Mouse (Mus musculus): ENCODE results near the gene Cd19.
A peak's percentile ranks its signal among the peaks of the same experiment; 100 is the strongest.

The Cd19 gene

GRCm38 (mm10) chr7:126377278-126378158 lies 37.2 kb downstream of the Cd19 start, which contains the start of gene Spns1:
TSS of gene Spns1 (minus strand) at chr7:126377450.
- DNase-seq: peak; percentile 91 to 95

DNA sequence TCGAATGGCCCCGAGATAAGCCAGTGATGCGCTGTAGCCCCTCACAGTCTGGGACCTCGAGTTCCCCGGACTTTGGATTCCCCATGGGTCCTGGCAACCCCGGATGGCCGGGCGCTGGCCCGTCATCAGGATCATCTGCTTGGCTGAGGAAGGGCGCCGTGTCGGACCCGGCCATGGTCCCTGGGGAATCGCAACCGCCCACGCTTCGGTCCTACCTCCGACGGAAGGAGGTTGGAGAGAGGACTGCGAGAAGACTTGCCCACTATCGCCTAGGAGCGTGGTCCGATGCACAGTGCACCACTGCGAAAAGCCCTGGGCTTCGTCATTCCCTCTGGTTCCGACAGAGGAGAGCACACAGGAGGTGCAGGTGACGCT lies 37.8 kb downstream of the Cd19 start:
- no peak for DNase-seq

- DNase-seq: no peak
Measured at GRCm38 (mm10) chr7:126375012-126375411, 39.7 kb downstream of the Cd19 start.

DNA sequence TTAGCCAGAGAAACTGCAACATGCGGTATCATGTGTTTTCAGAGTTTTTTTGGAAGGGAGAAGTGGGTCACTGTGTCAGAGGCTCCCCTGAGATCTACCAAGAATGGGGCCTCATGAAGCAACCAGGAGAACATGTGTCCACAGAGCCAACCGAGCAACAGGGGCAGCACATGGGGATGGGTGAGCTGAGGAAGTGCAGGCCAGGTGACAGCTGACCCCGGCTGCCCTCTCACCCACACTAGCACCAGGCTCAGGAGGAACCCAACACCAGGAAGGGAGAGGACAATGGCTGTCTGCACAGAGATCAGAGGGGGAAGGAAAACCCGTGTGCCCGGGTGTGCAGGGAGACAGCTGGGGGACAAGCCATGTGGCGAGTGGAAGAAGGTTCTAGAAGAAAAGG lies 40.2 kb downstream of the Cd19 start:
- DNase-seq: no peak

- no peak for DNase-seq
Measured at GRCm38 (mm10) chr7:126373007-126373406, 41.7 kb downstream of the Cd19 start.

- peak; percentile 94 to 95 for DNase-seq
Measured at GRCm38 (mm10) chr7:126369393-126369792, 45.3 kb downstream of the Cd19 start, which contains the start of gene Lat. TSS of gene Lat (minus strand) at chr7:126369570.

DNA sequence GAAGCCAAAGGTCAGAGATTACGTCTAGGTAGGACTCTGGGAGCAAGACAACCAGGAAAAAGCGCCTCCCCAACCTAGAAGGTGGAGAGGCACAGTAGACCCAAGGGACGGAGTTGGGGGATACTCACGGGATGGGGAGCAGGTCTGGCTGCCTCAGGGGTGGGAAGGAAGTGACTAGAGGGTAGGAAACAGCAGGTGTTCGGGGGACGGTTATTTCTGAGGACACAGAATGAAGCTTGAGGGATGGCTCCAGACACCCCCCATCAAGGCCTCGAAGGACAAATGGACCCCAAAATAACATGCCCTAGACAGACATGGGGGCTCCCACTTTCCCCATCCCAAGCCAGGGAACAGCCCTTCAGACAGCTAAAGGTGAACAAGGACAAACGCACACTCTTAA lies 46.3 kb downstream of the Cd19 start:
- DNase-seq: peak in 1 of 2 experiments; percentile 56

- DNase-seq: peak in 1 of 2 experiments; percentile 58
Measured at GRCm38 (mm10) chr7:126367636-126368035, 47.1 kb downstream of the Cd19 start.

DNA sequence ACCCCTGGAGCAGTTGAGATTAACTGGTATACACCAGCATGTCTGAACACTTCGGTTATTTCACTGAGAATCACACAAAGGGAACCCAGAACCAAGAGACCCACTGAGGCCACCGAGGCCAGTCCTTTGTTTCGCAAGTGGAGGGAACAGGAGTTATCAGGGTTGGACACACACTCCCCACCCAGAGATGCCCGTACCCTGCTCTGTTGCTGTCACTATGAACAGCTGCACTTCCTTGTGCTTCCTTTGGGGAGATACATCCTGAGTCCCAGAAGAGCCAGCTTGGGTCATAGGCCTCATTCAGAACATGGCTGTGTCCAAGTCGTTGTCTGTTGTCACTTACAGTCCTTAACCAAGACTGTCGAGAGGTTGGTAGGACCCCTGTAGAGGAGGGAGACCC lies 51.7 kb downstream of the Cd19 start:
- no peak for DNase-seq

GRCm38 (mm10) chr7:126359049-126359448 lies 55.6 kb downstream of the Cd19 start:
- no peak for DNase-seq
